Mouse (Mus musculus) small intestine, adult 2 months (tissue): ENCODE results near the gene Eef2k.

ENCODE experiments used
- CTCF ChIP-seq: fragments of 200-500 bp; IDR thresholded peaks from 2 replicates; pipeline ENCODE4 v1.5.1; 2012; ENCODE audit warnings: low read depth, mild to moderate bottlenecking, control low read depth, inconsistent platforms, low read length, moderate library complexity, mixed read lengths; ENCODE audit not compliant: insufficient replicate concordance, insufficient read length; ENCODE audit errors: extremely low read depth
- POLR2A ChIP-seq: fragments of 200-500 bp; IDR thresholded peaks from 2 replicates; pipeline ENCODE4 v1.6.1; 2012; ENCODE audit warnings: low read depth, mild to moderate bottlenecking, control low read depth, inconsistent platforms, low read length, moderate library complexity

- TF ChIP-seq CTCF, result no peak
- TF ChIP-seq POLR2A, result no peak
Observed at GRCm38 (mm10) chr7:120874764-120875539, 32.3 kb downstream of the Eef2k start.
